Mouse (Mus musculus) intestine, embryonic 15.5 days (tissue): ENCODE data around the gene Gars. TPM values are rescaled to one million over a fixed set of nuclear protein-coding genes. Genes with fewer than 3 reads are reported as not detected.
A peak's percentile ranks its signal among the peaks of the same experiment; 100 is the strongest.

Source experiments
- ATAC-seq: fragments of 200-750 bp; cut with Nextera tagmentation; 2 replicates; pipeline ENCODE4 v1.8.0; 2017; ENCODE audit warnings: moderate TSS enrichment, moderate library complexity
- H3K27ac ChIP-seq: fragments of 300-500 bp; sonication (generic); 2 replicates; pipeline ENCODE4 v1.5.1; 2015; ENCODE audit warnings: mild to moderate bottlenecking, inconsistent platforms
- H3K27me3 ChIP-seq: fragments of 300-500 bp; sonication (generic); replicated peaks from 2 replicates; pipeline ENCODE4 v1.6.1; 2015; ENCODE audit warnings: inconsistent platforms
- H3K36me3 ChIP-seq: fragments of 300-500 bp; sonication (generic); 2 replicates; pipeline ENCODE4 v1.6.1; 2015; ENCODE audit warnings: inconsistent platforms
- H3K4me1 ChIP-seq: fragments of 300-500 bp; sonication (generic); replicated peaks from 2 replicates; pipeline ENCODE4 v1.6.1; 2015; ENCODE audit warnings: inconsistent platforms
- H3K4me2 ChIP-seq: fragments of 300-500 bp; sonication (generic); replicated peaks from 2 replicates; pipeline ENCODE4 v1.6.1; 2015; ENCODE audit warnings: mild to moderate bottlenecking, inconsistent platforms
- H3K4me3 ChIP-seq: fragments of 300-500 bp; sonication (generic); replicated peaks from 2 replicates; pipeline ENCODE4 v1.5.1; 2015; ENCODE audit warnings: inconsistent platforms
- H3K9ac ChIP-seq: fragments of 300-500 bp; sonication (generic); 2 replicates; pipeline ENCODE4 v1.6.1; 2015; ENCODE audit warnings: inconsistent platforms
- H3K9me3 ChIP-seq: fragments of 300-500 bp; sonication (generic); 2 replicates; pipeline ENCODE4 v1.6.1; 2016; ENCODE audit warnings: inconsistent platforms
- WGBS: fragments of 180-500 bp; shearing (Covaris S2); methylation state at CpG from one replicate; pipeline ENCODE4 v1.1.7; 2015; 5-methylcytosine and 5-hydroxymethylcytosine counted together
- polyA plus RNA-seq: library from polyadenylated mRNA; unstranded; fragments of >200 nt; fragmentation: Nextera tagmentation; extraction: Ambion mirVana; gene quantifications from 2 replicates; pipeline ENCODE4 v1.2.1, GENCODE M21; 2015

Gars gene
- polyA plus RNA-seq, 1 experiment from 2014 or later = 172 TPM

DNA sequence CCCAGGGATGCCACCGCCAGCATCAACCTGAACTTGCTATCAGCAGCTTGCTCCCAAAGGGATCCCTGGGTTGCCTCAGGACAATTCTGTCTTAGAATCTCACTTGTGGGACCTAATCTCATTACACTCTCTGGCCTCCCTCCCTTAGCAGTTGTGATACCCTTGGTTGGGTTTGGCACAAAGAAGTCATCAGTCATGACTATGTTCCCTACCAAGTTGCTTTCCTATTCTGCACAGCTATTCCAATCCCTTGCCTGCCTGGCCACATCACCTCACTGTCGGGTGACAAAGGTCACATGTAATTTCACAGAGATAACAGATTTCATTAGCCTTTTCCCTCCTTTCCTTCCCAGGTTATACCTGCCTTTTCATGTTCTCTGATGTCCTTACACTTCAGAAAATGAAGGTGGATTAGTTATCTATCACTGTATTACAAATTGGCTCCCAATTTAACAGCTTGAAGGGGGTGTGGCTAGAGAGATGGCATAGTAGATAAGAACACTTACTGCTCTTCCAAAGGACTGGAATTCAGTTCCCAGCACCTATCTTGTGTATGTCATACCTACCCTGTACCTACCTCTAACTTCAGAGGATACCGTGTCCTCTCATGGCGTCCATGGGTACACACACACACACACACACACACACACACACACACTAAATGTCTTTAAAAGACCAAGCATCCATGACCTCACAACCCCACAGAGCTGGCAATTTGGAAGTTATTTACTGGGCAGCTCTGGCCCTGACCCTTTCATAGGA lies 27.3 kb upstream of the Gars start:
- WGBS = 61% methylated on average over 4 of the region's 4 CpGs
- H3K27me3 ChIP-seq = no peaks in the 10 kb centered on the region
- no peak overlapping the region for H3K4me2 ChIP-seq

DNA sequence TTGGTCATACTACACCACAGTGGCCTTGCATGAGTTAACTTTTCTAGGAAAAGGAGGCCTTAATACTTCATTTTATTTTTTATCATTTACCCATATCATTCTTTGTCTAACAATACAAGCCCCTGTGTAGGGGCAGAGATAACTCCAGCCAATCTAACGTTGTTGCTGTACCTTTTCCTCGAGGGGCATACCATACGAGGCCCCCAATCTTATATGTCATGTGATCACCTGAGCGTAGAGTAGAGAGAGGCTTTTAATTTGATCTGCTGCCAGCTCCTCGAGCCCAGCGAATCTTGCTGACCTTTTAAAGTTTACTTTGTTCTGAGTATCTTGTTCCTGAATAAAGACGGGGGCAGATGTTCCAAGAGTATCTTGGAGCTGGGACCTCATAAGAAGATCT lies 25.3 kb upstream of the Gars start:
- no peak overlapping the region for H3K4me2 ChIP-seq
- no peaks in the 10 kb centered on the region for H3K36me3 ChIP-seq
- no peaks in the 10 kb centered on the region for H3K9me3 ChIP-seq
- no peak overlapping the region for H3K27ac ChIP-seq
- H3K4me3 ChIP-seq = no peak overlapping the region
- WGBS = 73% methylated on average over 7 of the region's 7 CpGs
- peaks cover 3% of the 10 kb centered on the region; the same call in 1 of the 2 replicates for H3K4me1 ChIP-seq
- no peaks in the 10 kb centered on the region for H3K27me3 ChIP-seq
- no peak for ATAC-seq
- H3K9ac ChIP-seq = no peak overlapping the region

More for the DNA sequence above, 27.3 kb upstream of the Gars start:
- Histone ChIP-seq H3K36me3 (no peaks in the 10 kb centered on the region), H3K4me3 (no peak overlapping the region), H3K9me3 (no peaks in the 10 kb centered on the region), H3K4me1 (no peaks in the 10 kb centered on the region; the same call in 1 of the 2 replicates), H3K9ac (no peak overlapping the region), H3K27ac (no peak overlapping the region)
- peak; percentile 63 for ATAC-seq

DNA sequence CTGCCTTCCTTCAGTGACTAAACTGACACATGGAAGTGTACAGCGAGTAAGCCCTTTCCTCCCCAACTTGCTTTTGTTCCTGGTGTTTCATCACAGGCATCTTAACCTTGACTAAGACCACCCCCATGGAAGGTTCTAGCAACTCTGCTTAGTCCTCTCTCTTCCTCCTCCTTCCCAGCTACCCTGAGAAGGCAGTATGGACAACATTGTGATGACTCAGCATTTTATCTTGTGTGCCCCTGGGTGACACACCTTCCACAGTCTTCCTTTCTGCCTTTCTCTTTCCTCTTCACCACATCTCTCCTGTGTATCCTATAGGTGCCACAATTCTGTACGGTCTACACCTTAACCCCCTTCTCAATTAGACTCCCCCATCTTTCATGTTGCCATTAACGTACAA lies 23.6 kb upstream of the Gars start:
- Histone ChIP-seq H3K4me3 (no peak overlapping the region), H3K27me3 (no peaks in the 10 kb centered on the region), H3K27ac (no peak overlapping the region), H3K36me3 (no peaks in the 10 kb centered on the region), H3K4me2 (no peak overlapping the region), H3K9me3 (no peaks in the 10 kb centered on the region), H3K9ac (no peak overlapping the region), H3K4me1 (peaks cover 3% of the 10 kb centered on the region; the same call in 1 of the 2 replicates)
- no peak for ATAC-seq
- WGBS = 91% methylated on average over 3 of the region's 3 CpGs

DNA sequence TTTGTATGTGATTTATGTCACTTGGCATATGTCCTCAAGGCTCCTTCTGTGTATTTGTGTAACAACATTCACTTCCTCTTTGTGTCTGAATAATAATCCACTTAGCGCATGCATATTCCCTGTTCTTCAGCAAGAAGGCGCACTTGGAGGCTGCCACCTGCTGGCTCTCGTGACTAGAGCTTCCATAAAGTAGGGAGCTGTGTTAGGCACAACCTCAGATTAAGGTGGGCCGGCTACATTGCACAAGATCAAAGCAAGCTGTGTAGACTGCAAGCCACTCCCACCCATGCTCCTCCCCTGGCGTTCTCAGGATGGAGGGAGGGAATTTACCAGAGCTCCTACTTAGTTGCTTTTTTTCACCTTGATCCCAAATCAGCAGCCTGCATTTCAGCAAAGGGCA lies 21.6 kb upstream of the Gars start:
- H3K4me2 ChIP-seq = 0 out of 2 replicates have a peak overlapping the region, but pooled peaks have one; percentile 36
- H3K4me1 ChIP-seq = 0 out of 2 replicates have a peak, but pooled peaks cover 3% of the 10 kb centered on the region
- no peak overlapping the region for H3K4me3 ChIP-seq
- no peak overlapping the region for H3K27ac ChIP-seq
- H3K9me3 ChIP-seq = no peaks in the 10 kb centered on the region
- no peaks in the 10 kb centered on the region for H3K27me3 ChIP-seq
- H3K9ac ChIP-seq = no peak overlapping the region
- 7% methylated on average over 5 of the region's 5 CpGs for WGBS
- peak; percentile 82 for ATAC-seq
- H3K36me3 ChIP-seq = no peaks in the 10 kb centered on the region

DNA sequence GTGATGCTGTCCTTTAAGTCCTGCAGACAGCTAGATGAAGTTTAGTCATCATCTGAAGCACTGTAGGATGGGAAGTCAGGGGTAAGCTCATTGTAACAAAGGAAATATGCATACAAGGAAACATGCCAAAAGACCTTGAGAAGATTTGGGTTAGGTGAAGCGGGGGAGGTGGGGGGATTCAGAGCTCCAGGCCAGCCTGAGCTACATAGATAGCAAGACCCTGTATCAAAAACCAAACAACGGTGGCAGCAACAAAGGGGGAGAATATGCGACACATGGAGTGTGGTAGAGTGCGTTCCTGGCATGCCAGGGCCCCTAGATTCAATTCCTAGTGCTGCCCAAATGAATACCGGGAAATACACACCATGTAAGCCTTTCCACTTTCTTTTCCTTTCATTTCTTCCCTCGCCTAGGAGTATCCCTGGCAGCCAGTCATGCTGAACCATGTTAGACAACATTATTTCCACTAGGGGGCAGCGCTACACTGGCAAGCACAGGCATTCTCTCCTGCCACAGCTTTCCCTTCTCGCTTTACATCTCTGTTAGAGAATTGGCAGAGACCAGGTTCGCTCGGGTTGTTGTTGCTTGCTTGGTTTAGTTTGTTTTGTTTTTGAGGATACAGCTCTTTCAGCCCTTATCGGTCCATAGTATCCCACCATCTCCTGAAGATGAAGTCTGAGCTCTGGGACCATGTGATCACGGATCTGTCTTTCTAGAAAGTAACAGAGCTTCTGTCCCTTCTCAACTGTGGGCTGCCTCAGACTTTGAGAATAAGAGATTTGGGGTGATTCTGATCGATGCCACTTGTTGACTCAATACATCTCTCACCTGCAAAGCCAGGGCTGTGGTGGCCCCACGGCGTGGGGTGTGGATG lies 20.9 kb upstream of the Gars start:
- H3K36me3 ChIP-seq = no peaks in the 10 kb centered on the region
- H3K4me2 ChIP-seq = peak overlapping the region; percentile 36
- no peaks in the 10 kb centered on the region for H3K27me3 ChIP-seq
- 23% methylated on average over 15 of the region's 15 CpGs for WGBS
- H3K4me3 ChIP-seq = no peak overlapping the region
- H3K27ac ChIP-seq = no peak overlapping the region
- peak; percentile 66 for ATAC-seq
- H3K9ac ChIP-seq = no peak overlapping the region
- no peaks in the 10 kb centered on the region for H3K9me3 ChIP-seq
- 0 out of 2 replicates have a peak, but pooled peaks cover 3% of the 10 kb centered on the region for H3K4me1 ChIP-seq

DNA sequence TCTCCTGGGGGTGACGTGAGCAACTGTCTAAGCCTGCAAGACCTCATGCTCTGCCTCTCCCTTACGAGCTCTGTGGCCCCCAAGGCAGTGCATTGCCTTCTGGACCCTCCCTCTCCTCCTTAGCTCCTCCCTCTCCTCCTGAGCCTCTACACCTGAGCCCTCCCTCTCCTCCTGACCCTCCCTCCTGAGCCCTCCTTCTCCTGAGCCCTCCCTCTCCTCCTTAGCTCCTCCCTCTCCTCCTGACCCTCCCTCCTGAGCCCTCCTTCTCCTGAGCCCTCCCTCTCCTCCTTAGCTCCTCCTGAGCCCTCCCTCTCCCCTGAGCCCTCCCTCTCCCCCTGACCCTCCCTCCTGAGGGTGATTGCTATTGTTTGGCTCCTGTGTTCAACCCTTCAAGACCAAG lies 19.4 kb upstream of the Gars start:
- no peaks in the 10 kb centered on the region for H3K9me3 ChIP-seq
- no peak overlapping the region for H3K4me2 ChIP-seq
- H3K36me3 ChIP-seq = no peaks in the 10 kb centered on the region
- H3K4me3 ChIP-seq = no peak overlapping the region
- WGBS = 64% methylated on average over 2 of the region's 2 CpGs
- no peak overlapping the region for H3K9ac ChIP-seq
- ATAC-seq = no peak
- H3K4me1 ChIP-seq = 0 out of 2 replicates have a peak, but pooled peaks cover 3% of the 10 kb centered on the region
- H3K27ac ChIP-seq = no peak overlapping the region
- H3K27me3 ChIP-seq = no peaks in the 10 kb centered on the region

DNA sequence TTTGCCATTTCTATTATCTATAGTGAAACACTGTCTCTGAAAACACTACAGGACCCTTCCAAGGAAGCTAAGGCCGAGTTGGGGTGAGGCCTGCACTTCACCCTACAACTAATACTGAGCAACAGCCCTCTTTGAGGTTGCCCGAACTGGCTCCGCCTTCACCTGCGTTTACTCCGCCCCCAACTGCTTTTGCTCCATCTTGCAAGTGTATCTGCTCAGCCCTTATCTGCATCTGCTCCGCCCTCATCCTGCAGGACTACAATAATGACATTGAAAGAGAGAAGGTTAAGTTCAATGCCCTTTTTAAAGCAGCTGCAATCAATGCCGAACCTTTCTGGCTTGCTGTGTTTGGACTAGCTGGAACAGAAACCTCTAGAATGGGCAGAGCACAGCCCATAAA lies 16.0 kb upstream of the Gars start:
- H3K36me3 ChIP-seq = no peaks in the 10 kb centered on the region
- no peaks in the 10 kb centered on the region for H3K9me3 ChIP-seq
- 82% methylated on average over 7 of the region's 7 CpGs for WGBS
- H3K4me2 ChIP-seq = no peak overlapping the region
- peak; percentile 45; the same call in 1 of the 2 replicates for ATAC-seq
- H3K27me3 ChIP-seq = no peaks in the 10 kb centered on the region
- no peak overlapping the region for H3K4me3 ChIP-seq
- no peaks in the 10 kb centered on the region for H3K4me1 ChIP-seq
- H3K27ac ChIP-seq = no peak overlapping the region
- no peak overlapping the region for H3K9ac ChIP-seq

DNA sequence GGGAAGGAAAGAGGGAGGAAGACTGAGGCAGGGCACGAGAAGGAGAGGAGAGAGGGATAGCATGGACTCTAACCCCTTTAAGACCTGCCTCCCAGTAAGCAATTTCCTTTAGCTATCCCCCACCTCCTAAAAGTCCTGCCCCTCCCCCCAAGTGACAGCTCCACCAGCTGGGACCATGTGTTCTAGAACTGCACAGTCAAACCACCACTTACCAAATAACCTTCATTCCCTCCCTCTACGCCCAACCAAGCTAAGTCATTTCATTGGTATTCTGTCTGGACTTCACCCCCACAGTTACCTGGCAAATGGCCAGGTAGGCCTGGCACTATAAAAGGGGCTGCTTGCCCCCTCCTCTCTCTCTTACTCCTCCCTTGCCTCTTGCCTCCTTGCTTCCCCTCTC lies 10.2 kb upstream of the Gars start:
- no peak overlapping the region for H3K4me2 ChIP-seq
- H3K36me3 ChIP-seq = no peaks in the 10 kb centered on the region
- 53% methylated on average over 2 of the region's 2 CpGs for WGBS
- H3K4me1 ChIP-seq = no peaks in the 10 kb centered on the region
- H3K4me3 ChIP-seq = no peak overlapping the region
- ATAC-seq = 0 out of 2 replicates have a peak, but pooled peaks have one; percentile 31
- no peak overlapping the region for H3K9ac ChIP-seq
- H3K9me3 ChIP-seq = no peaks in the 10 kb centered on the region
- H3K27ac ChIP-seq = no peak overlapping the region
- H3K27me3 ChIP-seq = no peaks in the 10 kb centered on the region

DNA sequence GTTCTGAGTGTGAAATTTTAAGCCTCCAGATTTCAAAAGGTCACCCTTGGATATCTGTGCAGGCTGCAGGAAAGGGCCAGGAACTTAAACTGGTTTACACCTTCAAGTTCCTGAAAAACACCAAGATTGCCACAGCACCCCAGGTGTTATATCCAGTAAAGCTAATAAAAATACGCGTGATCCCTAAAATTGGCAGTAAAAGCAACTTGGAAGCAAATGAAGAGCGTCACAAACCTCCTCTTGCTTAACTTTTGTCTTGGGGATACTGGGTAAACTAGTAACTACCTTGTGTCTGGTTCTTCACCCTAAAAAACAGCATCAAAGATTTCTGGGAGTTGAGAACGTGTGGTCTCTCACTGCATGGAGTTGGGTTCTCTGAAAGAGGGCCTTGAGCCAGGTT lies 1.1 kb upstream of the Gars start:
- H3K27me3 ChIP-seq = no peaks in the 10 kb centered on the region

DNA sequence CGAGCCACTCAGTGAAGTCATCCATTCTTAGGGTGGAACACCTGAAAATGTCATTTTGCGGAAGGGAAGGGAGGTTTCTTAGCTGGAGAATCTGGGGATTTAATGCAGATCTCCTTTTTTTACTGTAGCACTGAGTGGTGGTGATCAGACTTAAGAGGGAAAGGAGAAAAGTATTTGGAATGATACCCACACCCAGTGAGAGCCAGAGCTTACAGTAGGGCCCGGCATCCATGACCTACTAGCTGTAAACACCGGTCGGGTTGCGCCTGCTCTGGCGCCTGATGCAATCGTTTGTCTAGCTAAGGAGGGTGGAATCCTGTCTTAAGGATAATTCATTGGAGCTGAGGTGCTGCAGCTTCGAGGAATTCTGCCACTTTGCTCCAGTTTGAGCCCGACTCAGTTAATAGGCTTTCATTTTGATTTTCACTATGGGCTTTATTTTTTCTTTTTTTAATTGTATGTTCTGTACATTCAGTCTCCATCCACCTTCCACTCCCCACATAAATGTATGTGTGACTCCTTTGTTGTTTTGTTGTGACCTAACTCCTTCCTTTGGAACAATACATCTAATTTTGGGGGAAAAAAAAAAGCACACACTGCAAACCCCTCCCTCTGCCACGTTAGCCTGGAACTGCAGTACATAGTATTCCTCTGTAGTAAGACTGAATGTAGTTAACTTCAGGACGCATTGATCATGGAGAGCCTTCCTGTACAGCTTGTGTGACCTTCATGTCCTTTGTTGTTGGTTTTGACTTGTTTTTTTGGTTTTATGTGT lies 1.1 kb downstream of the Gars start:
- 2% methylated on average over 12 of the region's 12 CpGs for WGBS
- H3K4me1 ChIP-seq = 0 out of 2 replicates have a peak, but pooled peaks cover 7% of the 10 kb centered on the region
- H3K9me3 ChIP-seq = no peaks in the 10 kb centered on the region
- H3K9ac ChIP-seq = peak overlapping the region; percentile 95
- H3K36me3 ChIP-seq = no peaks in the 10 kb centered on the region
- 0 out of 2 replicates have a peak, but pooled peaks have one; percentile 37 for ATAC-seq
- H3K27ac ChIP-seq = peak overlapping the region; percentile 95
- H3K4me3 ChIP-seq = peak overlapping the region; percentile 96
- no peaks in the 10 kb centered on the region for H3K27me3 ChIP-seq
- H3K4me2 ChIP-seq = peak overlapping the region; percentile 73

More for the DNA sequence above, 1.1 kb upstream of the Gars start:
- no peak for ATAC-seq
- WGBS = 90% methylated on average over 4 of the region's 4 CpGs
- no peak overlapping the region for H3K4me3 ChIP-seq
- no peak overlapping the region for H3K27ac ChIP-seq
- H3K9me3 ChIP-seq = no peaks in the 10 kb centered on the region
- 0 out of 2 replicates have a peak, but pooled peaks cover 7% of the 10 kb centered on the region for H3K4me1 ChIP-seq
- H3K9ac ChIP-seq = no peak overlapping the region
- H3K36me3 ChIP-seq = no peaks in the 10 kb centered on the region
- no peak overlapping the region for H3K4me2 ChIP-seq

DNA sequence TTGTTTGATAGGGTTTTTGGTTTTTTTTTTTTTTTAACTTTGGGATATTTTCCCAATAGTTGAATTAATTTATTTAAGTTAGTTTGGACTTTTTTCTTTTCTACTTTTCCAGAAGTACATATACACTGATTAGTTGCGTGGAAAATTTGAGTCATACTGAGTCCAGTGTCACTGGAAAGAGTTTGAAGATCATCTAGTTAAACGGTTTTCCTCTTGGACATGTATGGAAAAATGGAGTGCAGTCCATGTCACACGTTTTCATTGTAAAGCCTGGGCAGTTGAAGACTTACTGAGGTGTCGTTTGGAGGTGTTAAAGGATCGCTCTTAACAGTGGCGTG lies 1.6 kb downstream of the Gars start:
- Histone ChIP-seq H3K36me3 (no peaks in the 10 kb centered on the region), H3K9ac (no peak overlapping the region), H3K4me1 (0 out of 2 replicates have a peak, but pooled peaks cover 7% of the 10 kb centered on the region), H3K4me2 (peak overlapping the region; percentile 73), H3K9me3 (no peaks in the 10 kb centered on the region), H3K4me3 (peak overlapping the region; percentile 96; the same call in 1 of the 2 replicates), H3K27me3 (no peaks in the 10 kb centered on the region), H3K27ac (no peak overlapping the region)
- WGBS = 70% methylated on average over 6 of the region's 6 CpGs
- ATAC-seq = no peak

DNA sequence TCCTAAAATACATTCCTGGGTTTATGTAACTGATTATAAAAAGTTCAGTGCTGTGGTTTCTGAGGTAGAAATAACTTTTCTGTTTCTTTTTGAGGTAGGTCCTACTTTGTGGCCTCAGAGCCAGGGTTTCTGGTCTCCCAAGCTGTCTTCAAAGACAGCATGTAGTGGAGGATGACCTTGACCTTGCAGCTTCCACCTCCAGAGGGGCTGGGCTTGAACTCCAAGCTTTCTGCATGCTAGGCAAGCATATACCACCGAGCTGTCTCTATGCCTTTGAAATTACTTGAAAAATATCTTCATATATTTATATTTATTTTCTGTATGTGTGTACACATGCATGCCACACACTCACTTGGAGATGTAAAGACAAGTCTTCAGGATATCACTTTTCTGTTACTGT lies 2.2 kb downstream of the Gars start:
- no peak for ATAC-seq
- H3K4me2 ChIP-seq = no peak overlapping the region
- H3K9me3 ChIP-seq = no peaks in the 10 kb centered on the region
- H3K36me3 ChIP-seq = no peaks in the 10 kb centered on the region
- WGBS = 56% methylated on average over 1 of the region's 1 CpGs
- no peak overlapping the region for H3K27ac ChIP-seq
- H3K4me1 ChIP-seq = 0 out of 2 replicates have a peak, but pooled peaks cover 7% of the 10 kb centered on the region
- H3K4me3 ChIP-seq = no peak overlapping the region
- no peak overlapping the region for H3K9ac ChIP-seq
- no peaks in the 10 kb centered on the region for H3K27me3 ChIP-seq
